Mouse (Mus musculus): ENCODE data around the gene Slc7a9. TPM values are rescaled to one million over a fixed set of nuclear protein-coding genes. Genes with fewer than 3 reads are reported as not detected.

The Slc7a9 gene
- not detected in 2 replicates for polyA plus RNA-seq (2012; ENCODE audit: low replicate concordance)

GRCm38 (mm10) chr7:35447996-35448846 lies at the start of gene Slc7a9:
Slc7a9 (plus strand) TSS chr7:35448796.

Other genes with a start within 250 kb of the Slc7a9 start
- 0.08 and 0.12 TPM in 2 replicates for gene Lrp3, start 233.3 kb upstream of the Slc7a9 start, polyA plus RNA-seq (2012; ENCODE audit: low replicate concordance)
- 8.9 and 12.6 TPM in 2 replicates for gene Gpatch1, start 130.4 kb upstream of the Slc7a9 start, polyA plus RNA-seq (2012; ENCODE audit: low replicate concordance)
- 0.17 TPM in 1 of 2 replicates, not detected in the other for gene Rhpn2, start 114.6 kb upstream of the Slc7a9 start, polyA plus RNA-seq (2012; ENCODE audit: low replicate concordance)
- 5.4 and 10.2 TPM in 2 replicates for gene Faap24, start 52.0 kb upstream of the Slc7a9 start, polyA plus RNA-seq (2012; ENCODE audit: low replicate concordance)
- gene Cep89, start 51.8 kb upstream of the Slc7a9 start, polyA plus RNA-seq (2012; ENCODE audit: low replicate concordance), result 5.7 and 6.2 TPM in 2 replicates
- not detected in 2 replicates for gene Tdrd12, start 88.9 kb downstream of the Slc7a9 start, polyA plus RNA-seq (2012; ENCODE audit: low replicate concordance)
- gene Nudt19, start 107.5 kb downstream of the Slc7a9 start, polyA plus RNA-seq (2012; ENCODE audit: low replicate concordance), result 12.5 and 12.6 TPM in 2 replicates
- gene Rgs9bp, start 136.8 kb downstream of the Slc7a9 start, polyA plus RNA-seq (2012; ENCODE audit: low replicate concordance), result 0.10 and 0.15 TPM in 2 replicates
- 67.2 and 122 TPM in 2 replicates for gene Ankrd27, start 137.4 kb downstream of the Slc7a9 start, polyA plus RNA-seq (2012; ENCODE audit: low replicate concordance)
- gene Pdcd5, start 198.7 kb downstream of the Slc7a9 start, polyA plus RNA-seq (2012; ENCODE audit: low replicate concordance), result 75.1 and 85.4 TPM in 2 replicates

Data from hematopoietic multipotent progenitor cell, adult 10-12 weeks (in vitro differentiated cells).